Mouse (Mus musculus) bone marrow macrophage, adult 2 months (primary cell): ENCODE data around the gene Slco3a1.

ENCODE experiments used
- CTCF ChIP-seq: IDR thresholded peaks from 2 replicates; pipeline ENCODE4 v1.5.1; 2012; ENCODE audit warnings: low read depth, mild to moderate bottlenecking, low read length, moderate library complexity
- POLR2A ChIP-seq: IDR thresholded peaks from 2 replicates; pipeline ENCODE4 v1.6.1; 2012; ENCODE audit warnings: mild to moderate bottlenecking, low read depth, low read length, borderline replicate concordance

DNA sequence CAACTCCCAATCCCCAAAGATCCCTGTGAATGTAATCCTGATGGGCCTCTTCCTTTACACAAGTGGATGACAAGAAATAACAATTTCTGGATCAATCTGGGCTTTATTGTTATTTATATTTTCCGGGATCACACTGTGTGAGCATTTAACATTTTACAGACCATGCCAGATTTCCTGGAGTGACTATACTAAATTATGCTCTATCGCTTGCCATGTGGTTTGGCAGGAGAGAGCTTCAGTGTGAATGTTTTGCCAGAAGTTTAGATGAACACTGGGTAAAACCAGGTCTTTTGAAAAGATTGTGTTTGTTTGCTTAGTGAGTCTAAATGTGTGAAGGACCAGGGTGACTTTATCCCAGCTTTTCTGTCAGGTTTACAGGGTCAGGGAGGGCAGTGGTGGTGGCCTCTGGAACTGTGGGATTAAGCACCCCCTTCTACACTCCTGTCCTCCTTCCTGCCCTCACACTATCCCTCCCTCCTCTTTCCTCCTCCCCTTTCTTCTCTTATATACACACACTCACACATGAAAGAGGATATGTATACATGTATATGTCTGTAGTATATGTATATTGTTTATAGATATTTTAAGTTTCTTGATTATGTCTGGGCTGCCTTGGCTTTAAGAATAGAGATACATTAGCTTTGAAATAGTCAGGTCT lies 287.9 kb downstream of the Slco3a1 start:
- TF ChIP-seq CTCF (no peak), POLR2A (no peak)
